9 mouse cellular contexts compared by ENCODE assay signal in genomic region chr8:120071684-120072083, GRCm38 (mm10). TPM values are rescaled to one million over a fixed set of nuclear protein-coding genes. Genes with fewer than 3 reads are reported as not detected.
A peak's percentile ranks its signal among the peaks of the same experiment; 100 is the strongest.
DNase-seq lines count a peak whose midpoint lies in the region; ATAC-seq and TF ChIP-seq lines count a peak whose summit lies in the region.
"Had no signal": no experiment of that assay in that cellular context is flagged by ENCODE, and none has a peak within 500 bp of the region (broad histone marks: within the 10 kb centered on the region; RNA-seq: fewer than 3 reads in every experiment).

No protein-coding gene starts in this region.

- 27% methylated on average over 4 of the region's 4 CpGs for WGBS in forebrain, embryonic 12.5 days
- 25% methylated on average over 4 of the region's 4 CpGs for WGBS in liver, embryonic 14.5 days (ENCODE audit: insufficient replicate concordance)

- intact Hi-C loops in heart, postnatal 14 days (cut with DNase I) = loop anchor here (5.0 to 10.0 kb wide), 2 partner anchors 79 to 287 kb away; partner anchors contain the start of gene Crispld2

- peak; percentile 68; the same call in 1 of the 2 replicates for ATAC-seq in forebrain, embryonic 12.5 days (ENCODE audit: low FRiP score)
- no peak for ATAC-seq in liver, embryonic 14.5 days (ENCODE audit: insufficient read depth)
- ATAC-seq in neutrophil, adult 5-6 weeks (ENCODE audit: extremely low read depth, insufficient number of reproducible peaks, low FRiP score, poor library complexity, severe bottlenecking) = peak; percentile 67

- H3K4me3 ChIP-seq in forebrain, embryonic 12.5 days (replicated peaks) = no peak overlapping the region
- no peak overlapping the region for H3K4me3 ChIP-seq in liver, embryonic 14.5 days (ENCODE audit: insufficient read depth in 1 of 2, low read depth in 2 of 2, low read length in 2 of 2)
- H3K4me3 ChIP-seq: heart, embryonic 13.5 days had no signal

- no peak overlapping the region for H3K4me2 ChIP-seq in forebrain, embryonic 12.5 days
- no peak overlapping the region for H3K4me2 ChIP-seq in liver, embryonic 14.5 days (ENCODE audit: low read depth)
- H3K4me2 ChIP-seq: heart, embryonic 13.5 days had no signal

- TF ChIP-seq CTCF in liver, embryonic 14.5 days (IDR thresholded peaks at IDR 0.05; ENCODE audit: low read depth) = peak; percentile 98

- peak; percentile 79 for DNase-seq in ES-CJ7 (ENCODE audit: low read depth, low spot score)
- DNase-seq in c-Kit-positive CD71-positive TER-119-positive erythroid progenitor cells, embryonic 14.5 days (ENCODE audit: low spot score) = peak; percentile 63
- DNase-seq in heart, postnatal 14 days = peak; percentile 85 to 90
- DNase-seq in kidney, postnatal 4 days = peak; percentile 92
- DNase-seq in liver, embryonic 14.5 days (ENCODE audit: low read depth in 3 of 3, low spot score in 3 of 3) = peak; percentile 32 to 36 (median 35)
- peak; percentile 90 for DNase-seq in testis, postnatal 10 days (ENCODE audit: low spot score)

- no peak for TF ChIP-seq EP300 in liver, embryonic 14.5 days (IDR thresholded peaks at IDR 0.05; ENCODE audit: low read depth)

- peaks cover 8% of the 10 kb centered on the region; the same call in 1 of the 2 replicates for H3K27me3 ChIP-seq in forebrain, embryonic 12.5 days
- H3K27me3 ChIP-seq in liver, embryonic 14.5 days (ENCODE audit: control insufficient read depth, insufficient read depth, low read length) = no peaks in the 10 kb centered on the region

- no peak overlapping the region for H3K27ac ChIP-seq in forebrain, embryonic 12.5 days
- H3K27ac ChIP-seq in liver, embryonic 14.5 days = no peak overlapping the region

- H3K4me1 ChIP-seq in forebrain, embryonic 12.5 days = peaks cover 3% of the 10 kb centered on the region; the same call in 1 of the 2 replicates
- no peaks in the 10 kb centered on the region for H3K4me1 ChIP-seq in liver, embryonic 14.5 days (replicated peaks; ENCODE audit: control insufficient read depth in 2 of 2, insufficient read depth in 2 of 2, low read length in 1 of 2)

- H3K36me3 ChIP-seq in forebrain, embryonic 12.5 days (replicated peaks) = no peaks in the 10 kb centered on the region
- H3K36me3 ChIP-seq in liver, embryonic 14.5 days (replicated peaks; ENCODE audit: control insufficient read depth, insufficient read depth, low read depth) = no peaks in the 10 kb centered on the region
- H3K36me3 ChIP-seq: heart, embryonic 13.5 days had no signal

- no peaks in the 10 kb centered on the region for H3K9me3 ChIP-seq in forebrain, embryonic 12.5 days
- H3K9me3 ChIP-seq in liver, embryonic 14.5 days (ENCODE audit: control insufficient read depth, low read length) = no peaks in the 10 kb centered on the region
- H3K9me3 ChIP-seq: heart, embryonic 13.5 days had no signal

- no peak overlapping the region for H3K9ac ChIP-seq in forebrain, embryonic 12.5 days
- no peak overlapping the region for H3K9ac ChIP-seq in liver, embryonic 14.5 days (replicated peaks)
- H3K9ac ChIP-seq: heart, embryonic 13.5 days had no signal

RNA-seq across cellular contexts. Expression of gene Zdhhc7, which starts 29.6 kb away (rescaled TPM):
- polyA plus RNA-seq in forebrain, embryonic 12.5 days (2016; fragmentation: Nextera tagmentation; extraction: Ambion mirVana) = 30.4 and 31.0 TPM in 2 replicates
- 10 to 100 TPM; 41.5 to 42.2 TPM for total RNA-seq in heart, postnatal 14 days (2021)
- polyA plus RNA-seq in liver, embryonic 14.5 days (2012; rRNA removed) = 12.1 and 12.2 TPM in 2 replicates
- 9.2 and 11.4 TPM in 2 replicates for polyA plus RNA-seq in liver, embryonic 14.5 days (2014; fragmentation: Nextera tagmentation; extraction: Ambion mirVana)
- total RNA-seq in neutrophil, adult 5-6 weeks (2017) = 27.6 and 45.2 TPM in 2 replicates

RNA-seq across cellular contexts. Expression of gene 6430548M08Rik, which starts 42.3 kb away (rescaled TPM):
- polyA plus RNA-seq in forebrain, embryonic 12.5 days (2016; fragmentation: Nextera tagmentation; extraction: Ambion mirVana) = 12.9 and 14.1 TPM in 2 replicates
- total RNA-seq in heart, postnatal 14 days (2021) = 10 to 100 TPM; 11.7 to 13.3 TPM
- polyA plus RNA-seq in liver, embryonic 14.5 days (2012; rRNA removed) = 0.73 and 0.83 TPM in 2 replicates
- polyA plus RNA-seq in liver, embryonic 14.5 days (2014; fragmentation: Nextera tagmentation; extraction: Ambion mirVana) = 1.00 and 2.5 TPM in 2 replicates
- total RNA-seq in neutrophil, adult 5-6 weeks (2017) = 97.9 and 122 TPM in 2 replicates

Comparison
In these comparisons a context has a peak if more than half of its experiments do, and no peak if none do; other contexts are left out.
1. DNase-seq: peak in every context shown above with its lines; median percentile 92 in kidney, postnatal 4 days; 90 in testis, postnatal 10 days; 88 in heart, postnatal 14 days; 79 in ES-CJ7; 63 in c-Kit-positive CD71-positive TER-119-positive erythroid progenitor cells, embryonic 14.5 days; 35 in liver, embryonic 14.5 days.